Mouse (Mus musculus) small intestine, adult 2 months (tissue): ENCODE results near the gene Spo11.

Experiments used
- CTCF ChIP-seq: fragments of 200-500 bp; IDR thresholded peaks from 2 replicates; pipeline ENCODE4 v1.5.1; 2012; ENCODE audit warnings: low read depth, mild to moderate bottlenecking, control low read depth, inconsistent platforms, low read length, moderate library complexity, mixed read lengths; ENCODE audit not compliant: insufficient replicate concordance, insufficient read length; ENCODE audit errors: extremely low read depth
- POLR2A ChIP-seq: fragments of 200-500 bp; IDR thresholded peaks from 2 replicates; pipeline ENCODE4 v1.6.1; 2012; ENCODE audit warnings: low read depth, mild to moderate bottlenecking, control low read depth, inconsistent platforms, low read length, moderate library complexity

GRCm38 (mm10) chr2:172938761-172939638 lies 38.5 kb upstream of the Spo11 start:
- no peak for TF ChIP-seq CTCF
- TF ChIP-seq POLR2A: no peak
